Mouse (Mus musculus) lung, adult 2 months (tissue): ENCODE measurements around the gene Crat.

Source experiments
- CTCF ChIP-seq: fragments of 200-500 bp; IDR thresholded peaks from 2 replicates; pipeline ENCODE4 v1.5.1; 2011; ENCODE audit warnings: mild to moderate bottlenecking, low read length, control low read depth; ENCODE audit not compliant: insufficient read depth
- POLR2A ChIP-seq: fragments of 200-500 bp; IDR thresholded peaks from 2 replicates; pipeline ENCODE4 v1.6.1; 2011; ENCODE audit warnings: low read depth, mild to moderate bottlenecking, control low read depth, low read length, borderline replicate concordance; ENCODE audit errors: extremely low read depth

- TF ChIP-seq CTCF (no peak), POLR2A (no peak)
Measured at GRCm38 (mm10) chr2:30444006-30444405, 28.4 kb upstream of the Crat start.
